Mouse (Mus musculus) embryo, embryonic 11 days (tissue): Measurements from ENCODE around the gene Mob4.
"Not testable (repeated sequence)": the region's sequence is repeated elsewhere in the genome, so short reads cannot be mapped to it uniquely, and the experiment has no call there.

ENCODE experiments used
- DNase-seq: peaks from one replicate; pipeline ENCODE4 v3.0.0-alpha.2; 2015

Gene Mob4

DNA sequence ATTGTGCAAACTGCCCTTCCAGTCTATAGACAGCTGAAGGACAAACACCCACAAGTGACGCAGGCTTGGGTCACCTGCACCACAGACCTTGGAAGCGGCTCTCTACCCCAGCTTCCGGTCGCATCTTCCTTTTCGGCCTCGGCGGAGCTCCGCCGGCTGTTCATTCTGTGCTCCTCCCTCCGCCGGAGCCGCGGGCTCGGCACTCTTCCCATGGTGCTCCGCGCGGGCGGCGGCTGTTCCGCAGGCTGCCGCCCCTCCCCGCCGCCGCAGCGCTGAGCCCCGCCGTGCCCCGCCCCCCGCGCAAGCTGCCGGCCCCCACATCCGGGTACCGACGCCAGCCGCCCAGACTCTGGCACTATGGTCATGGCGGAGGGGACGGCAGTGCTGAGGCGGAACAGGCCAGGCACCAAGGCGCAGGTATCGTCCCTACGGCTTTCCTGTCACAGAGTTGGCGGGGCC, at the start of gene Mob4:
TSS of gene Mob4 (plus strand) at position 289 of the 459 bp plus-strand sequence.
- DNase-seq: peak; percentile 95

DNA sequence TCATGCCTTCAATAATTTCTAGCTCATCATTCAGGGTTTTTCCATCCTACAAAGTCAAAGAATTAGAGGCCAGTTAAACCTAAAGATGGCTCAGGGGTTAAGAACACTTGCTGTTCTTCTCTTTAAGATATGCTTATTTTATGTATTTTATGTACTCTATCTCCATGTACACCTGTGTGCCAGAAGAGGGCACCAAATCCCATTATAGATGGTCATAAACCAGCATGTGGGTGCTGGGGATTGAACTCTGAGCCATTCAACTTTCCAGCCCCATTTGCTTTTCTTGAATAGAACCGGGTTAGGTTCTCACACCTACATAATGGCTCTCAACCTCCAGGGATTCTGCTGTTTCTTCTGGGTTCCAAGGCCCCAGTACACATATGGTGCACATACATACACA, 48.9 kb upstream of the Mob4 start:
- DNase-seq: peak; percentile 21

DNA sequence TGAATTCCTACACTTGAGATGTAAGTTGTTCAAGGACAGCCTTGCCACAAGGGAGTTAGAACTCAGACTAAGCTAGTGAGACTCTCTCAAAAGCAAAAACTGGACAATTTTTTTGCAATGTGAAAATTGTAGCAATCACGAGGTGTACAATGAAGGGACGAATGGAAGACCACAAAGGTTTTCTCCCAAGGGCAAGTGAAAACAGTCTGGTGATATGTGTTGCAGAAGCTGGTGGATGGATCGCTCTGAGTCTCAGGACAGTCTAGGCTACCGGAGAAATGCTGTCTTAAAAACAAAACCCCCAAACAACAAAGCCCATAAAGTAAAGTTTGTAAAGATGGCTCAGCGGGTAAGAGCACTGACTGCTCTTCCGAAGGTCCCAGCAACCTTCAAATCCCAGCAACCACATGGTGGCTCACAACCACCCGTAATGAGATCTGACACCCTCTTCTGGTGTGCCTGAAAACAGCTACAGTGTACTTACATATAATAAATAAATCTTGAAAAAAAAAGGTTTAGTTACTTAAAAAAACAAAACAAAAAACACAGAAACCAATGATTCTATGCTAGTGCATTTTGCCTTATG, 45.2 kb upstream of the Mob4 start:
- no peak for DNase-seq

DNA sequence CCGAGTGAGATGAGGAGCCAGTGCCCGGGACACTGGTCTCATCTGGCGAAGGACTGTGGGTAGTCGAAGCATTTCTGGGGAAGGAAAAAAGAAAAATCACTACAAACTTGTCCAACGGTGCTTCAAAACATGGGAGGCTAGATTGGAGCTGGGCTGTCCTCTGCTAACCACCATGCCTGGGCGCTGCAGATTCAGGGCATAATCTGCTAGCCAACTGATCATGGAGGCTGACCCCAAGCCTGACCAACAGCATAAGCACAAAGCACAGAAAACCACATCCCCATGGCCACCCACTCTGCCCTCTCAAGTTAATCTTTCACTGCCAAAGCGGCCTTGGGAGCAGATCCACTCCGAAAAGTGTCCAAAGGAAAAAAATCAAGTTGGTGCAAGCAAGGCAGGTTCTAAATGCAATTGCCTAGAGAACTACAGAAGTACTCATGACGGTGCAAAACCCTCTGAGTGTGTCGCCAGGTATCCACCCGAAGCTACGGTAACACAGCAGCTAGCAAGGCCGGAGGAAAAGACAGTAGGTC, 44.1 kb upstream of the Mob4 start:
- DNase-seq: peak; percentile 26

DNA sequence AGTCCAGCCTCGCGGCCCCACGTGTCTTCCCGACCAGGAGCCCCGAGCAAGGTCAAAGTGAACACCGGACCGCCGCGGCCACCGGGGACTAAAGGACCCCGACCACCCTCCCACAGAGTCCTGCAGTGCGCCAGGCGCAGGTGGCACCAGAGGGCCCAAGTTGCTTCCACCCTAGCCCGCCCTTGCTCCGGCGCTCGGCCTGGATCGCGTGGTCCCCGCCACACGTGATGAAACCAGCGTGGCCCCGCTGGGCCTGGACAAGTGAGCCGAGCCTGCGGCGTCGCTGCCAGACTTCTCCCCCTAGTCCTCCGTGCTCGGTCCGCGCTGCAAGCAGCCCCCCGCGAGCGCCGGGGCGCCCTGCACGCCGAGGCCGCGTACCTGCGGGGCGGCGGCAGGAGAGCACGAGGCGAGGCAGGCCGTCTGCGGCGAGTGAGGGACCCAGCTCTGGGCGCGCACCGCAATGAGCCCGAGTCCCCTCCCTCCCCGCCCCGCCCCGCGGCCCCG, 43.6 kb upstream of the Mob4 start:
- DNase-seq: no peak

DNA sequence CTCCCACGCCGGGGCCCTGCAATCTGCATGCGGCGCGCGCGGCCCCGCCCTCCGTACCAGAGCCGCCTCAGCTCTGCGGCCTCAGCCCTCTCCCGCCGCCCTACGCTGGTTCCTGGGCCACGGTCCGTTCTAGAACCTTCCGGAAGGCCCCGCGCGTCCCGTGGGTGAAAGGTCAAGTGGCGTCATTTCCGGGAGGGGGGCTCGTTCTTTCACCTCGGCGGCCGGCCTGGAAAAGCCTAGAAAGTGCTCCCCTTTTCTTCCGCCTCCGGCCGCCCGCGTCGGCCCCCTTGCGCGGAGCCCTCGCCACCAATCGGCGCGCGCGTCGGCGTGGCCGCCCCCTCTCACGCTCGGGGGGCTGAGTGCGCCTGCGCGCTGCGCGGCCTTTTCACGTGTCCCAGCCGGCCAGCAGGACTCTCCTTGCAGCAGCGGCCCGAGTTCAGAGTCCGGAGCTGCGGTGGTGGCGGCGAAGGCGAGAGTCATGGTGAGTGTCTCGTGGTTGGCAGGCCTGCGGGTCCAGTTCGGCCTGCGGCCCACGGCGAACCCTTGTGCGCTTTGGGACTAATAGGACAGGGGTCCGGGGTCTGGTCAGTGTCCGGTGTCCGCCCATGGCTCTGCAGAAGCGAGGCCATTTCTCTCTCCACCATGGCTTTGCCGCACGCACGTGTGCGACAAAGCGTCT, 43.0 kb upstream of the Mob4 start, which contains the start of the genes Hspe1 and Hspd1:
TSS of gene Hspe1 (plus strand) at position 201 of the 679 bp plus-strand sequence.
TSS of gene Hspd1 (minus strand) at position 312 of the 679 bp plus-strand sequence.
- DNase-seq: peak; percentile 99

DNA sequence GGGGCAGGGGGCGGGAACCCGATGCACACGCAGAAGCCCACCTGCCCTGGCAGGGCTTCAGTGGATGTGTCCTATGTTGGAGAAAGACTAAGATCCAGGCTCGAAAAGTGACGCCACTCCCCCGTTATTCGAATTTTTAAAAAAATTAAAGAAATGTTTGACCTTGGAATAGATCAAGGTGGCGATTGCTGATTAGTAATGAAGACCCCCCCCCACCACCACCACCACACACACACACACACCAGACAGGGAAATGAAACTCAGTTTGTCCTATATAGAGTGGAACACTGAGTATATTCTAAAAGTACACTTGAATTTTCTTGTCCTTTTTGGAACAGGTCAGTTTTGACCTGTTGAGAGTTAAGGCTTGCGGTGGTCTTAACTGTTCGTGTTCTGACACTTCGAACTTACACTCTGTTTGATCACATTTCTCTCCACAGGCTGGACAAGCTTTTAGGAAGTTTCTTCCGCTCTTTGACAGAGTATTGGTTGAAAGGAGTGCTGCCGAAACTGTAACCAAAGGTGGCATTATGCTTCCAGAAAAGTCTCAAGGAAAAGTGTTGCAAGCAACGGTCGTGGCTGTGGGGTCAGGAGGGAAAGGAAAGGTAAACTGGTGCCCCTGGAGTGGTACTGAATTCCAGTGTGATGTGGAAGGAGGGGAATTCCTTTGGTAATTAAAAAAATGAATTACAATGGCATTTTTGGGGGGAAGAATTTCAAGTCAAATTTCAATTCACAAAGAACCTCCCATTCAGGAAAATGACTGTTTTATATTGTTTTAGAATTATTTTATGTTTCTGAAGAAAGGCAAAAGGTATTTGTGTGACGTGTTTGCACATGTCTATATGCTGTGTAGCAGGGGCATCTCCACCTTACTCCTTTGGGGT, 42.2 kb upstream of the Mob4 start:
- no peak for DNase-seq

DNA sequence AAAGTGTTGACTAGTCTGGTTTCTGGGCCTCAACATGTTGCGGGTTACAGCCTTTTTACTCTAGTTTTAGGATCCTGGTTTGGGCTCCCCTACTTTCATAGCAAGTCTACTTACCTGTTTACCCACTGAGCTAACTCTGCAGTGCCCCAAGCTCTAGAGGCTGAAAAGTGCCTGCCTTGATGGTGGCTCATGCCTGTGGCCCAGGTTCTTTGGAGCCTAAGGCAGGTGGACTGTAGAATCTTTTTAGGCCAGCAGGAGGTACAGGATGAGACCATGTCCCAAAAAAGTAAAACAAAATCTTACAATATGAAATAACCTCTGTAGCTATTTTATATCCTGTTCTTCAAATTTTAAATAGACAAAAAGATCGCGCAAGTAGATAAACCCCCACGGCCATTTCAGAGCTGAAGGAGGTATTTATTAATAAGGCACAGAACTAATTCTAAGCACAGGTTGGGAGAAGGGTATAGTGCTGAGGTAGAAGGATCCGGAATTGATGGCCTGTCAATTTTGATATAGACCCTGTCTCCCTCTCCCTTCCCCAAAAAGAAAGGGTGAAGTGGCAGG, 41.5 kb upstream of the Mob4 start:
- DNase-seq: no peak

DNA sequence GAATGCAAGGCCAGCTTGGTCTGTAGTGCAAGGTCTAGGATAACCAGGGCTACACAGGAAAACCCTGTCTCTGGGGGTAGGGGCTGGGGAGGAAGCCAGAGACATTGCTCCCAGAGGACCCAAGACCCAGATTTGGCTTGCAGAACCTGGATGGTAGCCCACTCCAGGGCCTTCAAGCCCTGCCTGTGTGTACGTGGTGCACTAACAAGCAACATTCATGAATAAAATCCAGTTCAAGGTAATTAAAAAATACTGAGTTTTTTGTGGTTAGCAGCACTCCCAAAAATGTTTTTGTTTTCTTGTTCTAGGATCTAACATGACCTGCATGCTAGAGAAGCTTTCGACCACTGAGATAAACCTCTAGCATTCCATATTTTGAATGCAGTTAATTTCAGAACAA, 39.0 kb upstream of the Mob4 start:
- DNase-seq: no peak

DNA sequence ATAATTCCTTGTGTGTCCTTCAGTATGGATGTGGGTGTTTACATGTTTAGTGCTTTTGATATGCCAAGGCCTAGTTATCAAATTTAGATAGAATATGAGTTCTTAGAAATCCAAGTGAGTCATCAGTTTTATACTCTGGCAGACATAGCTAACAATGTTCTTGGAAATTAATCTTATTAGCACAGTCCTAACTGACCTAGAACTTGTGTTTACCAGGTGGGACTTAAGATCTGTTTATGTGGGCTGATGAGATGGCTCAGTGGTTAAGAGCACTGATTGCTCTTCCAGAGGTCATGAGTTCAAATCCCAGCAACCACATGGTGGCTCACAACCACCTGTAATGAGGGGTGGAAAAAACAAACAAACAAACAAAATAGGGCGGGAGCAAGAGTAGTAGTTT, 38.6 kb upstream of the Mob4 start:
- no peak for DNase-seq

DNA sequence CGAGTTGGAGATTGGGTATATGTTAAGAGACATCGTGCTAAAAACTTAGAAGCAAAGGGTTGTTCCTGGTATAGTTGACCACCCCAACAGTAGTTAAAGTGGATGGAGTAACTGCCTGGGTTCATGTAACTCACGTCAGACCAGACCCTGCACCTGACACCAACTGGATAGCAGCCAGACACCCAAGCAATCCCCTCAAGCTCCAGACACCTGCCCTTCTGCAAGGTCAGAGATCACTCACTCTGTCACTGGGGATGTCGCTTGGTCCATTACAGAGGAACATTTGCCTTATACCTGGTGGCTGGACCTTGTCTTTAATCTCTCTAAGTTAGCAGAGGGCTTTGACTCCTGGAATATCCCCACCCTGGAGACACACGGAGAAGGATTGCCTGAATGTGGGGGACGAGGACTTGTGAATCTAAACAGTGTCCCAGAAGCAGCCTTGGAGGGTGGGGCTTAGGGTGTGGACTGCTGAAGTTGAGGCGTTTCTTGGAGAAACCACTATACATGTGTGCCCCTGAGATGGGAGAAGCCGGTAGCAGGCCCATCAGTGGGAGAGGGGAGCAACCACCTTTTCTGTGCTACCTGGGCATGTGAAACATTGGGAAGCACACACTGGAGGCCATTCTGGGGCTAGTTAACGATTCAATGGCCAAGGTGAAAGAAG, 24.0 kb upstream of the Mob4 start:
- DNase-seq: no peak

DNA sequence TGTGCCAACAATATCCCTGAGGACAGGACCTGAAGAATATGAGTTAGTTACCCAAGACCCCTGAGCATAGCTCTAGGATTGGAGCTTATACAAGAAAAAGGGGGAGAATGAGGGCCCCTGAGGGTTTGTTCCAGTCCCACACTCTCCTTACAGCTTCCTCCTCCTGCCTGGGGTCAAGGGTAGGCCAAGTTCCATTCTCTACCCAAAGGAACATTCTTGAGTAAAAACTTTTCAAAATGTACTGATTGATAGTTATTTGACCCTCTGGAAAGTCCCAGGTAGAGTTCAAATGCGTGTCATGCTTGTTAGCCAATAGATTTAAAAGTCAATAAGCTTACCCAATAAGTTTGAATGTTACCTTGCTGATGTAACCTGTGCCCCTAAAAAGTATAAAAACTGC, 23.4 kb upstream of the Mob4 start:
- DNase-seq: no peak

DNA sequence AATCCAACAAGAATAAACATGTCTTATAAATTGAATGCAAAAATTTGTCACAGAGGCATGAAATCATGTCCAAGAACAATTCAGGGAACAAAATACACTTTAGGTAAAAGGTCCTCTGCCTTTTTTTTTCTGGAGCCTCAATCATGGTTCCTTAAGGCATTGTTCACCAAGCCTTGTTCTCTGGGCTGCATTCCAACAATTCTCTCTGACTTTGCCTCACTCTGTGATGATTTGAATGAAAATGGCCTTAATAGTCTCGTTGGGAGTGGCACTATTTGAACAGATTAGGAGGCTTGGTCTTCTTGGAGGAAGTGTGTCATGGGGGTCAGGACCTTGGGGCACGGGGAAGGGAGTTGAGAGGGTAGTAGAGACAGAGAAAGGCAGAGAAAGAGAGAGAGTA, 22.6 kb upstream of the Mob4 start:
- no peak for DNase-seq

DNA sequence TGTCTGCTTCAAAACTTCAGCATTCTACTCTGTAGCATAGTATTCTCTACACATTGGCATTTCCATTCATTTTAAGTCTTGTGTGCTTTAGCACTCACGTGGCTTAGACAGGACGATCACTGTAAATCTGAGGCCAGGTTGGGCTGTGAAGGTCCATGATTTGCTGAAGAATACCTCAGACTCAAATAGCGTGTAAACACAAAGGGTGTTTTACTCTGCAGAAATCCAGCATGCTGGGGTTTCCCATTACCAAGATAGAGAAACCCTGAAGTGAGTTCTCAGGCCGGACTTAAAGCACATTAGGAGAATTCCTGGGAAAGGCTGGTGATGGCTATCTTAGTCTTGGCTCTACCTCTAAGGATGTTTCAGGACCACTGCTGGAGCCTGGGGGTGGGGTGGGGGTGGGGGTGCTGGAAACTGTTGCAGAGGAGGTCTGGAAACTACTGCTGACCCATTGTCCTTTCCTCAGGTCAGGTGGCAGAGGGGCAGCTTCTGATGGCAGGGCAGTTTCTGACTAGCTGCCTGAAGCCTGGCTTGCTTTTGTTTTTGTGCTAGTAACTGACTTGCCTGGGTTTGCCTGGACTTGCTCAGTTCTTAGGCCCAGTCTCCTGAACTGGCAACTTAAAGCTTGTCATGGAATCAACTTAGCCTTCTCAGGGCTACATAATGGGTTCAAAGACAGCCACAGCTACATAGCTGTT, 21.8 kb upstream of the Mob4 start:
- DNase-seq: no peak

DNA sequence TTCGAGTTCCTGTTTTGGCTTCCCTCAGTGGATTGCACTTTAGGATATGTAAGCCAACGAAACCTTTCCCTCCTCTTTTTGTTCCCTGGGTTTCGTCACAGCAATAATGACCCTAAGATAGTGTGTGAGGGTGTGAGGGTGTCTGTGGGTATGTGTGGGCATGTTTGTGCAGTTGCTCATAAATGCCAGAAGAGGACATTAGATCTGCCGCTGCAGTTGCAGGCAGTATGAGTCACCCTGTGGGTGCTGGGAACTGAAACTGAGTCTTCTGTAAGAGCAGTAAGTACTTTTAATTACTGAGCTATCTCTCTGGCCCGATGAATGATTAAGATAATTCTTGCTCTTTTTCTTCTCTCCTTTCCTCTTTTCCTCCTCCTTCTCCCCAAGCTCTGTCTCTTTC, 8.0 kb upstream of the Mob4 start:
- DNase-seq: no peak

DNA sequence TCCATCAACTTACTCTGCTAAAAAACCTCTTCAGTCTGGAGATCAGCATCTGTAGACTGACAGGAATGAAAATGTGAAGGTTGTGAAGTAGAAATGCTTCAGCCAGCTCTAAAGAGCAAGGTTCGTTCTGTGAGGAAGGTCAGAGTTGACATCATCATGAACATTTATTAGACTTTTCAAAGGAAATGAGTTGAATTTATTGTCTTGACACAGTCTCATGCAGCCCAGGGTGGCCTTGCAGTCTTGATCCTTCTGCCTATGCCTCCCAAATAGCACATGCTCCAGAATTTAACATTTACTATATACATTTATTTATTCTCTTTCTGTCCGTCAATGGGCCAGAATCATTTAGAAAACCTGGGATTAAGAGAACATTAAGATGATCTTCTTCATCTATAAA, 7.5 kb upstream of the Mob4 start:
- DNase-seq: no peak

DNA sequence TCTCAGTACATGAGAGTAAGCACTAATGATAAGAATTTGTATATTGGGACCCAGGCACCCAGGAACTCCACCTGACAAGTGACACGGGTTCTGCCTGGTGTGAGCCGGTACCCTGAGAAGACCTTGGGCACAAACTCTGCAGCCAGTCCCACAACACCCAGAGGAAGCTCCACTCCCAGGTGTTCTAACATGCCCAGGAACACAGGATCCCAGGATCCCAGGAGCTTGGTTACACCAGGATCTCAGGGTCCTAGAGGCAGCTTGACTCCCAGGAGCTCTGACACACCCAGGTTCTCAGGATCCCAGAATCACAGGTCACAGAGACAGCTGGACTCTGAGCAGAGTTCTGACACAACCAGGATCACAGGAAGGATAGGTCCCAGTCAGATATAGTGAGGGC, 6.9 kb upstream of the Mob4 start:
- DNase-seq: not testable (repeated sequence)

DNA sequence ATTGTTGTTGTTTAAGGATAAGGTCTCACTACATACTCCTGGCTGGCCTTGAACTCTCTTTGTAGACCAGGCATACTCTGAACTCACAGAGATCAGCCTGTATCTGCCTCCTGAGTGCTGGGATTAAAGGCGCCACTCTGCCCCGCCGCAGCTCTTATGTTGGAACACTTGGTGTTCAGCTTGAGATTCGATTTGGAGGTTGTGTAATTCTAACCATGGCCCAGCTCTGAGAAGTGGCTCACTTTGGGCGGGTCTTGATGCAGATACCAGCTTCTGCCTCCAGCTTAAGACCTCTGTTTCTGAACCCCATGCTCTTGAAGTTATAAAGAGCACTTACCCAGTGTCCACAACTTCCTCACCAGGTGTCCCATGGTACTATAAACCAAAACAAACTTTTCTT, 1.3 kb upstream of the Mob4 start:
- DNase-seq: no peak

DNA sequence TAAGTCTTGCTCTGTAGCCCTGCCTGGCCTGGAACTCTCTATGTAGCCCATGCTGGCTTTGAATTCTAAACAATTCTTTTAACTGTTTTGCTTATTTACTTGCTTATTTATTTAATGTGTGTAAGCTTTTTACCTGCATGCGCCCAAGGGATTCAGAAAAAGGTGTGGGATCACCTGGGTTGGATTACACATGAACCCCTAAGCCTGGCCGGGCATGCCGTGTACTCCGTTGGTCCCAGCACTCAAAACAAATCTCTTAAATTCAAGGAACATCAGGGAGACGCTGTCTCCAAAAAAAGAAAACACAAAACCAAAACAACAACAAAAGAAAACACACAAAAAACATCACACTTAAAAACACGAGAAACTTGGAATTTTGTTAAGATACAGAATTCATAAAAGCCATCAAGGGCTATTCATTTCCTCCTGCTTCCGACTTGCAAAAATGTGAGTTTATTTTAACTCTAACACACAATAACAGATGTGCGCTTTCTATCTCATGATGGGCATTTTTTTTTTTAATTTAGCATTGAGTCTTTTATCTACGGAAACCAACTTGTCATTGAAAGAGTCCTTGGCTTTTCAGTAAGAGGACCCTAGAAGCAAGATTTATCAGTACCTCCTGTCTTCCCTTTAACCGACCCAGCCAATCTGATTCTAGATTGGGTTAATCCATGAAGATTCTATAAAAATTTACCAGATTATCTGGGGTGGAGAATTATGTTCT, 678 bp upstream of the Mob4 start:
- no peak for DNase-seq

DNA sequence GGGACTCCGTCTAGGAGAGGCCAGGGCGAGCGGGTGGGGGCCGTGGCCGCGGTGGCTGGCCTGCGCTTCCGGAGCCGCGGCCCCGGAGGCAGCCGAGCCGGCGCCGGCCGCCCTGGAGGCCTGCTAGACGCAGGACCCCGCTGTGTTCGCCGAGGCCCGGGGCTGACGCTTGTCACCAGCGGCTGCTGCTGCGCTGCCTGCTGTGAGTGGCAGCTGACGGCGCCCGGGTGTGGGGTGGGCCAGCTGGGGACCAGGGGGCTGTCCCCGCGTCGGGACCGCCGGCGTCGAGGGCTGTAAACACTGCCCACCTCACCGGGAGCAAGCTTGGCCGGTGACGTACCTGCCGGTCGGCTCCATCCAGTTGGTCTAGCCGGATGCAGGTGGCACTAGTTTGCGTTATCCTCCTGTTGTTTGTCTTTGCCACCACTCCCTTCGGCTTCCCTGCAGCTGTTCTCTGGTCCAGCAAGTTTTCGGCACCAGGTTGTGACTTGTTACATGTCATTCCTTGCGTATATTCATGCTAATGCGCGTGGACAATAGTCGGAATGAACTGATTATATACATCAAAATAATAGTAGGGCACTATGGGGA, 488 bp downstream of the Mob4 start:
- peak; percentile 66 for DNase-seq

DNA sequence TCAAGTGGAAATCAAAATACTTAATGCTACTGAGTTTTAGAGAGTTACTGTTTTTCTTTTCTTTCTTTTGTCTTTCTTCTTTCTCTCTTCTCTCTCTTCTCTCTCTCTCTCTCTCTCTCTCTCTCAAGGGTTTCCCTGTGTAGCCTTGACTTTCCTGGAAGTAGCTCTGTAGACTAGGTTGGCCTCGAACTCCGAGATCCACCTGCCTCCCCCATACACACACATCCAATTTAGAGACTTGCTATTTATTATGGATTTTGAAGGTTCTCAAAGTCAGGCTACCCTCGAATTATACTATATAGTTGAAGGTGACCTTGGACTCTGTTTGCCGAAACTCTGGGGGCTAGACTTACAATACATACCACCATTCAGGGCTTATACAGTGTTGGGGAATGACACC, 1.3 kb downstream of the Mob4 start:
- no peak for DNase-seq
